Mouse (Mus musculus): ENCODE measurements around the gene Rtn4r. TPM values are rescaled to one million over a fixed set of nuclear protein-coding genes. Genes with fewer than 3 reads are reported as not detected.

Gene Rtn4r
- total and polyA plus RNA-seq, 2 experiments = not detected

GRCm38 (mm10) chr16:18200062-18200461 is 72.6 kb downstream of the Rtn4r start:
- DNase-seq (ENCODE audit: extremely low read depth, low read depth, low spot score) = no peak
- no peaks in the 10 kb centered on the region for H3K27me3 ChIP-seq (ENCODE audit: control insufficient read depth, insufficient read depth, low read length)
- no peaks in the 10 kb centered on the region for H3K36me3 ChIP-seq (ENCODE audit: control insufficient read depth, insufficient read depth, low read length)
- no peak for TF ChIP-seq POLR2A (IDR thresholded peaks at IDR 0.05; ENCODE audit: extremely low read depth, insufficient read depth, low read length)
- no peak for TF ChIP-seq CTCF (IDR thresholded peaks at IDR 0.05; ENCODE audit: low read depth, low read length)
- H3K4me1 ChIP-seq (ENCODE audit: control insufficient read depth, insufficient read depth, low read length) = no peaks in the 10 kb centered on the region
- no peaks in the 10 kb centered on the region for H3K79me2 ChIP-seq (ENCODE audit: control insufficient read depth, insufficient read depth, low read length)
- no peak overlapping the region for H3K9ac ChIP-seq (ENCODE audit: low read depth, low read length)
- no peak overlapping the region for H3K27ac ChIP-seq (replicated peaks; ENCODE audit: insufficient read depth, low read depth, low read length)
- no peak overlapping the region for H3K4me3 ChIP-seq (ENCODE audit: insufficient read depth, low read depth, low read length)
- 86% methylated on average over 2 of the region's 2 CpGs for WGBS

GRCm38 (mm10) chr16:18201620-18202019 is 74.2 kb downstream of the Rtn4r start:
- no peaks in the 10 kb centered on the region for H3K79me2 ChIP-seq (ENCODE audit: control insufficient read depth, insufficient read depth, low read length)
- no peak overlapping the region for H3K9ac ChIP-seq (ENCODE audit: low read depth, low read length)
- no peak overlapping the region for H3K27ac ChIP-seq (replicated peaks; ENCODE audit: insufficient read depth, low read depth, low read length)
- no peak for DNase-seq (ENCODE audit: extremely low read depth, low read depth, low spot score)
- H3K27me3 ChIP-seq (ENCODE audit: control insufficient read depth, insufficient read depth, low read length) = no peaks in the 10 kb centered on the region
- H3K4me1 ChIP-seq (ENCODE audit: control insufficient read depth, insufficient read depth, low read length) = no peaks in the 10 kb centered on the region
- WGBS = 59% methylated on average over 1 of the region's 1 CpGs
- no peak overlapping the region for H3K4me3 ChIP-seq (ENCODE audit: insufficient read depth, low read depth, low read length)
- TF ChIP-seq CTCF (IDR thresholded peaks at IDR 0.05; ENCODE audit: low read depth, low read length) (no peak), POLR2A (IDR thresholded peaks at IDR 0.05; ENCODE audit: extremely low read depth, insufficient read depth, low read length) (no peak)
- no peaks in the 10 kb centered on the region for H3K36me3 ChIP-seq (ENCODE audit: control insufficient read depth, insufficient read depth, low read length)

Other genes starting within 250 kb of the Rtn4r start
- 0.07 and 0.09 TPM in 2 replicates for gene Gm20518, start 236.0 kb upstream of the Rtn4r start, total RNA-seq (2014; rRNA removed)
- 0.17 and 0.34 TPM in 2 replicates for gene Gm20518, start 236.0 kb upstream of the Rtn4r start, polyA plus RNA-seq (2012; rRNA removed)
- 0.09 and 0.20 TPM in 2 replicates for gene Tssk1, start 233.4 kb upstream of the Rtn4r start, total RNA-seq (2014; rRNA removed)
- 0.04 and 0.06 TPM in 2 replicates for gene Tssk1, start 233.4 kb upstream of the Rtn4r start, polyA plus RNA-seq (2012; rRNA removed)
- 31.6 and 44.7 TPM in 2 replicates for gene Dgcr2, start 229.1 kb upstream of the Rtn4r start, total RNA-seq (2014; rRNA removed)
- gene Dgcr2, start 229.1 kb upstream of the Rtn4r start, polyA plus RNA-seq (2012; rRNA removed) = 82.2 and 97.1 TPM in 2 replicates
- gene Tssk2, start 229.0 kb upstream of the Rtn4r start, total RNA-seq (2014; rRNA removed) = not detected in 2 replicates
- gene Tssk2, start 229.0 kb upstream of the Rtn4r start, polyA plus RNA-seq (2012; rRNA removed) = not detected in 2 replicates
- 3.4 and 3.9 TPM in 2 replicates for gene Ess2, start 216.3 kb upstream of the Rtn4r start, total RNA-seq (2014; rRNA removed)
- 6.0 and 8.7 TPM in 2 replicates for gene Ess2, start 216.3 kb upstream of the Rtn4r start, polyA plus RNA-seq (2012; rRNA removed)
- gene Gsc2, start 212.6 kb upstream of the Rtn4r start, total RNA-seq (2014; rRNA removed) = not detected in 2 replicates
- gene Gsc2, start 212.6 kb upstream of the Rtn4r start, polyA plus RNA-seq (2012; rRNA removed) = not detected in 2 replicates
- 164 and 194 TPM in 2 replicates for gene Slc25a1, start 199.4 kb upstream of the Rtn4r start, total RNA-seq (2014; rRNA removed)
- gene Slc25a1, start 199.4 kb upstream of the Rtn4r start, polyA plus RNA-seq (2012; rRNA removed) = 364 and 373 TPM in 2 replicates
- gene Vpreb2, start 147.2 kb upstream of the Rtn4r start, total RNA-seq (2014; rRNA removed) = not detected in 2 replicates
- not detected in 2 replicates for gene Vpreb2, start 147.2 kb upstream of the Rtn4r start, polyA plus RNA-seq (2012; rRNA removed)
- gene Dgcr6, start 74.8 kb upstream of the Rtn4r start, total RNA-seq (2014; rRNA removed) = 45.3 and 45.9 TPM in 2 replicates
- gene Dgcr6, start 74.8 kb upstream of the Rtn4r start, polyA plus RNA-seq (2012; rRNA removed) = 103 and 121 TPM in 2 replicates
- gene Prodh, start 37.4 kb upstream of the Rtn4r start, total RNA-seq (2014; rRNA removed) = 246 and 376 TPM in 2 replicates
- gene Prodh, start 37.4 kb upstream of the Rtn4r start, polyA plus RNA-seq (2012; rRNA removed) = 356 and 394 TPM in 2 replicates
- not detected in 2 replicates for gene Ccdc188, start 90.2 kb downstream of the Rtn4r start, total RNA-seq (2014; rRNA removed)
- not detected in 2 replicates for gene Ccdc188, start 90.2 kb downstream of the Rtn4r start, polyA plus RNA-seq (2012; rRNA removed)
- gene Zdhhc8, start 107.5 kb downstream of the Rtn4r start, total RNA-seq (2014; rRNA removed) = 1.2 and 1.3 TPM in 2 replicates
- gene Zdhhc8, start 107.5 kb downstream of the Rtn4r start, polyA plus RNA-seq (2012; rRNA removed) = 10.9 and 12.3 TPM in 2 replicates
- gene Trmt2a, start 121.0 kb downstream of the Rtn4r start, total RNA-seq (2014; rRNA removed) = 12.8 and 14.6 TPM in 2 replicates
- gene Trmt2a, start 121.0 kb downstream of the Rtn4r start, polyA plus RNA-seq (2012; rRNA removed) = 15.8 and 19.4 TPM in 2 replicates
- 37.0 and 40.9 TPM in 2 replicates for gene Ranbp1, start 121.1 kb downstream of the Rtn4r start, total RNA-seq (2014; rRNA removed)
- 32.1 and 39.5 TPM in 2 replicates for gene Ranbp1, start 121.1 kb downstream of the Rtn4r start, polyA plus RNA-seq (2012; rRNA removed)
- gene Gm49776, start 130.7 kb downstream of the Rtn4r start, total RNA-seq (2014; rRNA removed) = not detected in 2 replicates
- gene Gm49776, start 130.7 kb downstream of the Rtn4r start, polyA plus RNA-seq (2012; rRNA removed) = not detected in 2 replicates
- 8.3 and 11.7 TPM in 2 replicates for gene Dgcr8, start 161.6 kb downstream of the Rtn4r start, total RNA-seq (2014; rRNA removed)
- gene Dgcr8, start 161.6 kb downstream of the Rtn4r start, polyA plus RNA-seq (2012; rRNA removed) = 6.0 and 8.0 TPM in 2 replicates
- gene Tango2, start 220.5 kb downstream of the Rtn4r start, total RNA-seq (2014; rRNA removed) = 42.4 and 58.0 TPM in 2 replicates
- 52.6 and 57.1 TPM in 2 replicates for gene Tango2, start 220.5 kb downstream of the Rtn4r start, polyA plus RNA-seq (2012; rRNA removed)
- 14.1 and 18.5 TPM in 2 replicates for gene Arvcf, start 220.5 kb downstream of the Rtn4r start, total RNA-seq (2014; rRNA removed)
- 17.1 and 18.4 TPM in 2 replicates for gene Arvcf, start 220.5 kb downstream of the Rtn4r start, polyA plus RNA-seq (2012; rRNA removed)

Measured in liver, adult 2 months (tissue).